Mouse (Mus musculus) ovary, adult 2 months (tissue): ENCODE data around the gene Mrps33. TPM values are rescaled to one million over a fixed set of nuclear protein-coding genes. Genes with fewer than 3 reads are reported as not detected.

Experiments used
- polyA plus RNA-seq: library from polyadenylated mRNA; depleted of rRNA; stranded (reverse); fragments of >200 nt; gene quantifications from 2 replicates; pipeline ENCODE4 v1.2.3, GENCODE M21; 2012; rRNA removed

The Mrps33 gene
- polyA plus RNA-seq: 16.3 and 23.9 TPM in 2 replicates

GRCm38 (mm10) chr6:39810612-39811116 is at the start of gene Mrps33:
TSS of gene Mrps33 (minus strand) at chr6:39810988.

Other genes with a start within 250 kb of the Mrps33 start
- gene Adck2, start 237.1 kb downstream of the Mrps33 start, polyA plus RNA-seq: 20.0 and 20.7 TPM in 2 replicates
- gene Gm42420, start 225.2 kb downstream of the Mrps33 start, polyA plus RNA-seq: 1.0 and 1.1 TPM in 2 replicates
- gene Ndufb2, start 218.4 kb downstream of the Mrps33 start, polyA plus RNA-seq: 407 and 414 TPM in 2 replicates
- gene Braf, start 85.5 kb downstream of the Mrps33 start, polyA plus RNA-seq: 5.0 and 10.3 TPM in 2 replicates
- 2.5 and 2.6 TPM in 2 replicates for gene Tmem178b, start 62.3 kb upstream of the Mrps33 start, polyA plus RNA-seq